Mouse (Mus musculus): Measurements from ENCODE around the gene Mindy1. TPM values are rescaled to one million over a fixed set of nuclear protein-coding genes. Genes with fewer than 3 reads are reported as not detected.

Mindy1 gene
- polyA plus RNA-seq, 1 experiment = 89.2 TPM

DNA sequence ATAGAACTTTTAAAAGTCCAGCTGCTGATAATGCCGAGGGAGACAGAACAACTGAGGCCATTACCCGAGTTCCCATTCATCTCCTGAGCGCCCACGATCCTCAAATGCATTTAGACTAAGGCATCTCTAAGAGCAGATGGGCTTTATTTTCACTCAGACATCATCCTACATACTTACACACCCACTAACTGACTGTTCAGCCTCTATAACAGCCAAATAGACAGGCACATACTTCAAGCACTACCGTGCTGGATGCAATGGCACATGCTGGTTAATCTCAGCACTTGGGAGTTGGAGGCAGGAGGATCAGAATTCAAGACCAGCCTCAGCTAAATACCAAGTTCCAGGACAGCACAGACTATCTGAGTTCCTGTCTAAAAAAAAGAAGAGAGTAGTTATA lies 11.4 kb upstream of the Mindy1 start:
- Histone ChIP-seq H3K4me1 (ENCODE audit: control insufficient read depth, insufficient read depth, insufficient read length, low read length) (peaks cover 3% of the 10 kb centered on the region; the same call in 1 of the 2 replicates), H3K27me3 (ENCODE audit: control insufficient read depth, insufficient read depth, low read length) (no peaks in the 10 kb centered on the region), H3K4me3 (ENCODE audit: low read depth, low read length) (no peak overlapping the region), H3K27ac (ENCODE audit: insufficient read depth, low read depth, low read length) (no peak overlapping the region), H3K36me3 (ENCODE audit: control insufficient read depth, insufficient read depth, low read length) (0 out of 2 replicates have a peak, but pooled peaks cover 3% of the 10 kb centered on the region)
- 90% methylated on average over 5 of the region's 5 CpGs for WGBS
- TF ChIP-seq CTCF (IDR thresholded peaks at IDR 0.05; ENCODE audit: extremely low read depth, insufficient read length, insufficient replicate concordance, low read depth, low read length) (no peak), POLR2A (IDR thresholded peaks at IDR 0.05; ENCODE audit: low read depth, low read length) (no peak)

GRCm38 (mm10) chr3:95270766-95271364 lies 10.3 kb upstream of the Mindy1 start:
- Histone ChIP-seq H3K4me1 (ENCODE audit: control insufficient read depth, insufficient read depth, insufficient read length, low read length) (peaks cover 3% of the 10 kb centered on the region; the same call in 1 of the 2 replicates), H3K36me3 (ENCODE audit: control insufficient read depth, insufficient read depth, low read length) (0 out of 2 replicates have a peak, but pooled peaks cover 3% of the 10 kb centered on the region), H3K27me3 (ENCODE audit: control insufficient read depth, insufficient read depth, low read length) (no peaks in the 10 kb centered on the region), H3K4me3 (ENCODE audit: low read depth, low read length) (no peak overlapping the region), H3K27ac (ENCODE audit: insufficient read depth, low read depth, low read length) (no peak overlapping the region)
- TF ChIP-seq CTCF (IDR thresholded peaks at IDR 0.05; ENCODE audit: extremely low read depth, insufficient read length, insufficient replicate concordance, low read depth, low read length) (no peak), POLR2A (IDR thresholded peaks at IDR 0.05; ENCODE audit: low read depth, low read length) (no peak)
- 82% methylated on average over 12 of the region's 12 CpGs for WGBS

DNA sequence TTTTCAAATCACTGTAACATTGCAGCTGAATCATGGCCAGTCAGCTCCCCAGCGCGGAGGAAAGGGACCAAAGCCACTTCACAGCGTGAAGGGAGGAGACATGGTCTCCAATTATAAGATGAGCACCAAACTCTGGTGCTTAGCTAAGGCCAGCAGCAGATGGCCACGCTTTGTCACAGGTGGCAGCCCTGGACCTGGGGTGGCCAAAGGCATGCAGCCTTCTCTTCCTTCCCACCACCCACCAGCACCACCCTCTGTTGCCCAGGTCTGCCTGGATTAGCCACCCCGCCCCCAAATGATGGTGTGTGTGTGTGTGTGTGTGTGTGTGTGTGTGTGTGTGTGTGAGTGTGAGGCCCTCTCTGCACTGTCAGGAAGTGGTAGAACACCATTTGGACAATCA lies 7.7 kb upstream of the Mindy1 start:
- no peak overlapping the region for H3K27ac ChIP-seq (ENCODE audit: insufficient read depth, low read depth, low read length)
- WGBS = 98% methylated on average over 5 of the region's 5 CpGs
- H3K36me3 ChIP-seq (ENCODE audit: control insufficient read depth, insufficient read depth, low read length) = no peaks in the 10 kb centered on the region
- no peak overlapping the region for H3K4me3 ChIP-seq (ENCODE audit: low read depth, low read length)
- H3K27me3 ChIP-seq (ENCODE audit: control insufficient read depth, insufficient read depth, low read length) = no peaks in the 10 kb centered on the region
- TF ChIP-seq CTCF (IDR thresholded peaks at IDR 0.05; ENCODE audit: extremely low read depth, insufficient read length, insufficient replicate concordance, low read depth, low read length) (no peak), POLR2A (IDR thresholded peaks at IDR 0.05; ENCODE audit: low read depth, low read length) (no peak)
- H3K4me1 ChIP-seq (ENCODE audit: control insufficient read depth, insufficient read depth, insufficient read length, low read length) = peaks cover 3% of the 10 kb centered on the region; the same call in 1 of the 2 replicates

DNA sequence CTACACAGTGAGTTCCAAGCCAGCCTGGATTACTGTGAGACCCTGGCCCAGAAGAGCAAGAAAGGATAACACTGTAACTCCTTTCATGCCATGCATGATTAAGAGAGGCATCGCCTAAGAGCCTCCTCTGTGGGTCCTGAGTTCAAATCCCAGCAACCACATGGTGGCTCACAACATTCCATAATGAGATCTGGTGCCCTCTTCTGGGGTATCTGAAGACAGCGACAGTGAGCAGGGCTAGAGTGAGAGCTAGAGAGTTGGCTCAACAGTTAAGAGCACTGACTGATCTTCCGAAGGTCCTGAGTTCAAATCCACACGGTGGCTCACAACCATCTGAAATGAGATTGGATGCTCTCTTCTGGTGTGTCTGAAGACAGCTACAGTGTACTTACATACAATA lies 6.7 kb upstream of the Mindy1 start:
- WGBS = over 99% methylated on average over 4 of the region's 4 CpGs
- H3K27ac ChIP-seq (ENCODE audit: insufficient read depth, low read depth, low read length) = no peak overlapping the region
- TF ChIP-seq POLR2A (IDR thresholded peaks at IDR 0.05; ENCODE audit: low read depth, low read length) (no peak), CTCF (IDR thresholded peaks at IDR 0.05; ENCODE audit: extremely low read depth, insufficient read length, insufficient replicate concordance, low read depth, low read length) (no peak)
- no peak overlapping the region for H3K4me3 ChIP-seq (ENCODE audit: low read depth, low read length)
- no peaks in the 10 kb centered on the region for H3K27me3 ChIP-seq (ENCODE audit: control insufficient read depth, insufficient read depth, low read length)
- H3K4me1 ChIP-seq (ENCODE audit: control insufficient read depth, insufficient read depth, insufficient read length, low read length) = peaks cover 3% of the 10 kb centered on the region; the same call in 1 of the 2 replicates
- H3K36me3 ChIP-seq (ENCODE audit: control insufficient read depth, insufficient read depth, low read length) = no peaks in the 10 kb centered on the region

- 71% methylated on average over 6 of the region's 6 CpGs for WGBS
- no peaks in the 10 kb centered on the region for H3K27me3 ChIP-seq (ENCODE audit: control insufficient read depth, insufficient read depth, low read length)
- H3K4me1 ChIP-seq (ENCODE audit: control insufficient read depth, insufficient read depth, insufficient read length, low read length) = peaks cover 3% of the 10 kb centered on the region; the same call in 1 of the 2 replicates
- H3K36me3 ChIP-seq (ENCODE audit: control insufficient read depth, insufficient read depth, low read length) = no peaks in the 10 kb centered on the region
- TF ChIP-seq POLR2A (IDR thresholded peaks at IDR 0.05; ENCODE audit: low read depth, low read length) (no peak), CTCF (IDR thresholded peaks at IDR 0.05; ENCODE audit: extremely low read depth, insufficient read length, insufficient replicate concordance, low read depth, low read length) (no peak)
- H3K27ac ChIP-seq (ENCODE audit: insufficient read depth, low read depth, low read length) = no peak overlapping the region
- no peak overlapping the region for H3K4me3 ChIP-seq (ENCODE audit: low read depth, low read length)
These were observed 6.0 kb upstream of the Mindy1 start for GRCm38 (mm10) chr3:95275161-95275560.

DNA sequence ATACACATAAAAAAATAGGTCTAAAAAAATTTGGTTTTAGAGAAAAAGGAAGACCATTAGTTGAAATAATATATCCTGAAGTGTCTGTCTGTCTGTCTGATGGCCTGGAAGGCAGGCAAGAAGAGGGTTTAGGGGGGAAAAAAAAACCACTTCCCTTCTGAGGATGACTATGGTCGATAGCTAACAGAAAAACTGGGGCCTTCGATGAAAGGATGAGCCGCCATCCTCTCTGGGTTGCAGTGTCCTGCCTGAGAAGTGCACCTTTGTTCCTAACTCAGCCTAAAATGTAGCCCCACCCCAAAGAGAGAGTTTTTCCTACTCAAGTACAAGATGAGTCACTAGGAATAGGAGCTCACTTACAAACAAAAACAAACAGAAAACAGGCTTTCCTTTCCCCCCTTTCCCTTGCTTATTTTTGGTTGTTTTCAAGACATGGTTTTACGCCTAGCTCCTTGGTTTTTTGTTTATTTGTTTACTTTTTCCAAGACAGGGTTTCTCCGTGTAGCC lies 4.7 kb upstream of the Mindy1 start:
- no peak for TF ChIP-seq CTCF (IDR thresholded peaks at IDR 0.05; ENCODE audit: extremely low read depth, insufficient read length, insufficient replicate concordance, low read depth, low read length)
- no peak for TF ChIP-seq POLR2A (IDR thresholded peaks at IDR 0.05; ENCODE audit: low read depth, low read length)
- H3K27me3 ChIP-seq (ENCODE audit: control insufficient read depth, insufficient read depth, low read length) = no peaks in the 10 kb centered on the region
- 64% methylated on average over 5 of the region's 5 CpGs for WGBS
- no peaks in the 10 kb centered on the region for H3K36me3 ChIP-seq (ENCODE audit: control insufficient read depth, insufficient read depth, low read length)
- peak overlapping the region; percentile 4; the same call in 1 of the 2 replicates for H3K27ac ChIP-seq (ENCODE audit: insufficient read depth, low read depth, low read length)
- H3K4me3 ChIP-seq (ENCODE audit: low read depth, low read length) = no peak overlapping the region
- H3K4me1 ChIP-seq (ENCODE audit: control insufficient read depth, insufficient read depth, insufficient read length, low read length) = peaks cover 3% of the 10 kb centered on the region; the same call in 1 of the 2 replicates

DNA sequence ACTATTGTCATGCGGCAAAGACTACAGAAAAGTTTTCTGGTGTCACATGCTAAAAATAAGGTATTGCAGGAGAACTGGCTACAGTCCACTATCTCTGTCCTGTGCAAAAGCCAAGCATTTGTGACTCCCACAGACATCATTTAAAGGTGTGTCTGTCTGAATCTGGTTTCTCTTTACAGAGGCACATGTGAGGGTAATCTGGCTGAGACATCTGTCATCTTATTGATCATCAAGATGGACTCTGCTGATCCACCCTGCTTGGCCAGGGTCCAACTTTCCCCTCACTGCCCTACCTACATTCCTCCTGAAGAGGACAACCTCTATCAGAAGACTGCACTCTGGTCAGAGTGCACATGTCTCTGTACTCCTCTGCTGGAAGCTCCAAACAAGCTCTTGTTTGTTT lies 4.0 kb upstream of the Mindy1 start:
- no peak for TF ChIP-seq CTCF (IDR thresholded peaks at IDR 0.05; ENCODE audit: extremely low read depth, insufficient read length, insufficient replicate concordance, low read depth, low read length)
- no peak for TF ChIP-seq POLR2A (IDR thresholded peaks at IDR 0.05; ENCODE audit: low read depth, low read length)
- H3K4me1 ChIP-seq (ENCODE audit: control insufficient read depth, insufficient read depth, insufficient read length, low read length) = peaks cover 3% of the 10 kb centered on the region; the same call in 1 of the 2 replicates
- 79% methylated on average over 1 of the region's 1 CpGs for WGBS
- H3K36me3 ChIP-seq (ENCODE audit: control insufficient read depth, insufficient read depth, low read length) = no peaks in the 10 kb centered on the region
- H3K27me3 ChIP-seq (ENCODE audit: control insufficient read depth, insufficient read depth, low read length) = no peaks in the 10 kb centered on the region
- H3K4me3 ChIP-seq (ENCODE audit: low read depth, low read length) = no peak overlapping the region
- peak overlapping the region; percentile 61 for H3K27ac ChIP-seq (ENCODE audit: insufficient read depth, low read depth, low read length)
